Mouse (Mus musculus): ENCODE results near the gene Lrrc4. TPM values are rescaled to one million over a fixed set of nuclear protein-coding genes. Genes with fewer than 3 reads are reported as not detected.

Lrrc4 gene
- total RNA-seq (2021), result 1 to 10 TPM; 5.6 to 8.1 TPM
- 3.6 and 6.1 TPM in 2 replicates for polyA plus RNA-seq (2012; rRNA removed)
- long read RNA-seq, partial matches to known transcripts, result 0 of 6 reads
- long read RNA-seq, other reads (novel, unspliced or antisense), result 4 of 6 reads

GRCm38 (mm10) chr6:28831011-28831853, at the start of gene Lrrc4:
TSS of gene Lrrc4 (minus strand) at chr6:28831747.
- no peak for DNase-seq

DNA sequence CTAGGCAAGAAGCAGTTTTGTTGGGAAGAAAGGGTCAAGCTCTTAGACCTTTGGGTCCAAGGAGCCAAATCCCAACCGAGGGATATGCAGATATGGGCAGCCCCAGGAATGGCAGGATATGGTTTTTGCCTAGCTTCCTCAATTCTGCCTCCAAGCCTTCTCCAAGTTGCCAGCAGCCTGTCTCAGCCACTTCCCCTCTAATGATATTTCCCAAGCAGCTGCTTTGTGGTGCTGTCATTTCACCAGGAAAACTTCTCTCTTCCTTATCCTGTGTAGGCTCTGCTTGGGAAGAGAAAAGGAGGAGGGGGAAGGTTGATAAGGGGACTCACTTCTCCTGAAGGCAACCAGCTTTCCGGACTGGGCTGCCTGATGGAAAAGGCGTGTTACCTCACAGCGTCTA, 49.4 kb upstream of the Lrrc4 start:
- DNase-seq, result no peak

- no peak for DNase-seq
Observed at GRCm38 (mm10) chr6:28879315-28879714, 47.8 kb upstream of the Lrrc4 start.

DNA sequence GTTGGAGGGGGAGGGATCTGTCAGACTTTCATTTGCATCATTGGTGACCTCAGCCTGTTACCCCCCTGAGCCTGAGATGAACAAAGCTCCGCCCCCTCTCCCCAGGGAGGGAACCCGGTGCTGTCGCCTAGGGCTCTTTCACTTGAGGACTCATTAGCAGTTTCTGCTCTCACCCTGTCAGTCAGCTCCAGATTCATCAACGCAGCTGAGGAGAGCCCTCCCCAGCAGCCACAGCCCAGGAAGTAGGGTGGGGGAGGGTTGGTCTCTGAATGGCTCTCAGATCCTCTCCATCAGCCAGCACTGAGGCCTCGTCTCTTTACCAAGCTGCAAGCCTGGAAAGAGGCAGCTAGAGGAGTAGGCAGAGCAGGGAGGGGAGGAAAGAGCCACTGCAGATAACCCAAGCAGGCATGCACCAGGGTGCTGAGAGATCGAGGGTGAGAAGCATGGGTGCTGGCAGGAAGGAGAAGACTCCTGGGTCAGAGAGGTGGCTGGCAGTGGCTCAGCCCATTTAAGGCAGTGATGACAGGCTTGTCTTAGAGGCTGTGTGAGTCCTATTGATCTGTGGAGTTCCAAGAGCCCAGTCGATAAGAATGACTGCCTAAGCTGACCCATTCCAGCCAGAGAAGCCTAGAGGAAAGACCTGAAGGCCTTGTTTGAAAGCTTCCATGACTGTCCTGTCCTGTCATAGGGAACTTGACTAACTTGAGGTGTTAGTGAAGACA, 46.6 kb upstream of the Lrrc4 start:
- DNase-seq, result no peak

DNA sequence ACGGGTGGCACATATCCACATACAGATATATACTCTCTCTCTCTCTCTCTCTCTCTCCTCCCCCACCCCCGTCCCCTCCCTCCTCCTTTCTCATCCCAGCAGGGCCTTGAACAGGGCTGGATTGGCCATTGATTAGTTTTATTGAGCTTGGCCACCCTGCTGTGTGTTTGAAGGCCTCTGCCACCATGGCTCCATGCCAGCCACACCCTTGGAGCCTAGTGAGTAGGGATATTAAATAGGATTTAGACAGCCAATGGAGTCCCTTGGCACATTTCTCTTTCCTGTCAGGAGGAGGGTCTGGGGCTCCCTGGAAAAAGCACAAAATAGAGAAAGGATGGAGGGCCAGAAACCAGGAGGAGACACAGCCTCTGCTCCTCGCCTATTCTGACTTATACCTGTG, 44.9 kb upstream of the Lrrc4 start:
- no peak for DNase-seq

DNA sequence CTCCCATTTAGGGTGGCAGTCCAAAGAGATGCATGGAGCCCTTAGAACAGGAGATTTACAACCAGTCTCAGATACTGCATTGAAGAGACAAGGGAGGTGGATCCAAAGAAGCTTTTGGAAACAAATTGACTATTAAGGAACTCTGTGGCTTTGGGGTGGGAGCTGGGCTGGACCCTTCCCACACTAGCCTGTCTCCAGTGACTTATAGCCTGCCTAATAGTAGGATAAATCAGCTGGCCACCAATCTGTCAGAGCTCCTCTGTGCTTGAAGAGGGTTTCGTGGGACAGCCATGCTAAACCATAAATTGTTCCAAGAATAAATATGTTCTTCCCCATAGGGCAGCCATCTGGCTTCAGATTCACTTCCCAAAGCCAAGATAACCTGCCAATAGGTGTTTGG, 43.8 kb upstream of the Lrrc4 start:
- DNase-seq, result no peak

- DNase-seq, result no peak
Observed at GRCm38 (mm10) chr6:28874759-28875158, 43.2 kb upstream of the Lrrc4 start.

DNA sequence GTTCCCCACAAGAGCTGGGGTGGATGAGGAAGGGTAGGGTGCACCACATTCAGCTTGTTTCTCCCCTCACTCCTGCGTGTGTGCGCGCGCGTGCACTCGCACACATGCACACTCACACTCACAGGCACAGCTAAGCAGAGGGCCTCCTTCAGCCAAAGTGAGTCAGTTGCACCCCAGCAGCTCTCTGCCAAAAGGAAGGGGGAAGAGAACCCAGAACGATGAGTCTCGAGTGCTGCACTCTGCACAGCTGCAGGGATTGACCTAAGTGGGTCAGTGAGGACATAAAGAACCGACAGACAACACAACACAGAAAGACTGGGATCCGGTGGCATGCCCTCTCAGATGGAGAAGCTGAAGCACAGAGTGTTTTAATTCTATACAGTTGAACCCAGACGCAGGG, 42.5 kb upstream of the Lrrc4 start:
- no peak for DNase-seq

GRCm38 (mm10) chr6:28872421-28872795, 40.9 kb upstream of the Lrrc4 start:
- no peak for DNase-seq

DNA sequence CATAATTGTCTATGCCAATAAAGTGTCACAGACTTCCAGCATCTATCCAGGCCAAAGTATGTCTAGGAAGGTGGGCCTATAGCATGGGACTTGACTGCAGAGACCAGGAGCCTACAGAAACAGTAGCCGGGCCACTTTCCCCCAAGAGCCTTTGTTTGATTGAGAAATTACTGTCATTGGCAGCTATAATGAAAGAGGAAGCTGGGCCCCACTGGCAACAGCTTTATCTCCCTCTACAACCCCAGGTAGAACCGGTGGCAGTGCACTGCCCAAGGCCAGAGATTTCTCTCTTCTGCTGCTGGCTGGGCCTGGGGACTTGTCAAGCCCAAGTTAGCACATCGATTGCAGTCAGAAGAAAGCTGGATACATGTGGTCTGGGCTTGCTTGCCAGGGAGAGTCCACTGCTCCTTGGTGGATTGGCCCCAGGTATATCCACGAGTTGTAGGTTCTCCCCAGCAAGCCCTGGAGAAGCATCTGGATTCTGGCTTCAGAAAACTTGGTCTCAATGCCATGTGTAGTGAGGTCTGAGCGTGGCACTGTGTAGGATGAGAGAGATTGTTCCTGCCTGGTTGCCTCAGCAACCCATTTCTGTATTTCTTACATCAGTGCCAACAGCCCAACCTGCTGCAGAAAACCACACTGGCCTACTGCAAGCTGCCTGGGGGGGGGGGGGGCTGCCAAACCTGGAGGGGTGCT, 40.3 kb upstream of the Lrrc4 start:
- no peak for DNase-seq

GRCm38 (mm10) chr6:28867516-28868251, 36.1 kb upstream of the Lrrc4 start:
- DNase-seq, result no peak

DNA sequence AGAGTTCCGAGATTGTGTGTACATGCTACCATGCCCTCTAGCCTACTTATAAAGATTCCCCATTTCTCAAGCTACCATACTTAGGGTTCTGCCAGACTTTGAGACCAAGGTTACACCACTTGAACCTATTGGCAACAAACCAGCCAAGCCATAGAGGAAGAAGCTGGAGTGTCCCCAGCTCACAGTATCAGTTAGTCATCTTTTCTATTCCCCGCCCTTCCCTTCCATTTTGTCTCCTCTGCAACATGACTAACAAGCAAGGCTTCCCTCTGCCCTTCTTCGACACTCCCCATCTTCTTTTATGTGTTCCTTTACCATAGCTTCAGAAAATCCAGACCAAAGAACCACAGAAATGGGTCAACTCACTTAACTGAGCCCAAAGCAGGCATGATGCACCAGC, 34.7 kb upstream of the Lrrc4 start:
- no peak for DNase-seq

DNA sequence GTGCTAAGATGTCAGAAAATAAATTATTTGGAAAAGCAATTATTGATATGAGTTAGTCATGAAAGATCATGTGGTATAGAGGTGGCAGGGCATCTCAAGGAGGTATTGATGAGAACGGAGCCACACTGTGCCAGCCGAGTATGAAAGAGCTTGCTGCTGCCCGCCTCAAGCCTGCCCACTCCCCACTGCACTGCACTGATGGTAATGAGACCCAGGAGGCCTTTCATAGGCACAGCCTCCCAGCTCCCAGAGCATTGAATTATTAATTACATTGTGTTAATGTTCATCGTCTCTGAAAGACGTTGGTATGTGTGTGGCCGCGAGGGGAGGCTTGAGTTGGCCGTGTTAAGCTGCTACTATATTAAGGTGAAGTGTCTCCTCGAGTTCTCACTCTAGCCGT, 33.6 kb upstream of the Lrrc4 start:
- no peak for DNase-seq

GRCm38 (mm10) chr6:28864684-28865083, 33.1 kb upstream of the Lrrc4 start:
- peak; percentile 16 for DNase-seq

DNA sequence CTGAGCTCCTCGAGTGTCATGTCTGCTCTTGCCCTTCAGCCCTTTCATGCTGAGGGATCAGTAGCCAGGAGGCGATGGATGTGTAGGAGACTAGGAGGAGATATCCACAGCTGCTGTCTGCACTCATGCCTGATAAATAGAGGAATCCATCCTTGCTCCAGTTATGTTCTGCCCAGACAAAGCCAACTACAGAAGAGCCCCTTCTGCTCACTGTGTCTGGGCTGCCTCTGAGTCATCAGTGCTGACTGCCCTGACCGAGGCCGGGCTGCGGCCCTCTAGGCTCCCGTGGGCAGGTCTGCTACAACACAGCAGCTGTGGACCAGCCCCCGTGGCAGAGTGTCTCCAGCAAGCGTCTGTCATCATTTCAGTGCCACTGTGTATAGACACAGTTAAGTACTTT, 30.8 kb upstream of the Lrrc4 start:
- DNase-seq, result peak; percentile 51

GRCm38 (mm10) chr6:28860922-28861321, 29.4 kb upstream of the Lrrc4 start:
- DNase-seq, result no peak

GRCm38 (mm10) chr6:28860450-28860849, 28.9 kb upstream of the Lrrc4 start:
- DNase-seq, result no peak

- DNase-seq, result no peak
Observed at GRCm38 (mm10) chr6:28859094-28859493, 27.5 kb upstream of the Lrrc4 start.

- DNase-seq, result no peak
Observed at GRCm38 (mm10) chr6:28857198-28858180, 25.9 kb upstream of the Lrrc4 start.

DNA sequence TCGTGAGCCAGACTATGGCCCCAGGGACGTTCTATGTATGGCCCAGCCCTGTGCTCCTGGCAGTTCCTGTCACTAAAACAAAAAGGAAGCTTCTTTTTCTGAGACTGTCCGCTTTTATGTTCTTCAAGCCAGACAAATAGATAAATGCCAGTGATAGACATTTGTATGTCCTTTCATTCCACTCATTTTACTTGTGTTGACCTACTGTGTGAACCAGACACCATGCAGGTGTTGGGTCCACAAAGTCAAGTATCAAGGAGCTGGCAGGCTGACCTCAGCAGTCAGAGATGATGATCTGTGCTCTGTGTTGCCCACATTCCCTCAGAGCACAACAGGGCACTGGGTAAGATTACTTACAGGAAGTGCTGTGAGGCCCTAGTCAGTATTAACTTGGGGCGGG, 25.2 kb upstream of the Lrrc4 start:
- no peak for DNase-seq

- DNase-seq, result no peak
Observed at GRCm38 (mm10) chr6:28855442-28855841, 23.9 kb upstream of the Lrrc4 start.

Measured in adrenal gland, adult 2 months (tissue).